Mouse (Mus musculus) gastrocnemius, postnatal 14 days (tissue): ENCODE measurements around the gene Aspdh. TPM values are rescaled to one million over a fixed set of nuclear protein-coding genes. Genes with fewer than 3 reads are reported as not detected.

Experiments used
- DNase-seq: peaks from one replicate; pipeline ENCODE4 v3.0.0; 2021; ENCODE audit warnings: mixed read lengths
- intact Hi-C: fragments of 180-260 bp; cut with DNase I; formaldehyde crosslinking; loops from one replicate; pipeline ENCODE4 v1.15.1; 2025; ENCODE audit warnings: low total_unique reads
- long read RNA-seq, 2 experiments: library from polyadenylated mRNA; stranded (forward); transcript quantifications; one replicate each; pipeline ENCODE4 v2.0.0; 2021
- total RNA-seq, 2 experiments: library from RNA; stranded (reverse); gene quantifications; 2 replicates each; pipeline ENCODE4 v1.2.3; 2021

Gene Aspdh
- not detected for total RNA-seq
- long read RNA-seq, experiment 1 = 0 reads
- long read RNA-seq, experiment 2 = 0 reads

DNA sequence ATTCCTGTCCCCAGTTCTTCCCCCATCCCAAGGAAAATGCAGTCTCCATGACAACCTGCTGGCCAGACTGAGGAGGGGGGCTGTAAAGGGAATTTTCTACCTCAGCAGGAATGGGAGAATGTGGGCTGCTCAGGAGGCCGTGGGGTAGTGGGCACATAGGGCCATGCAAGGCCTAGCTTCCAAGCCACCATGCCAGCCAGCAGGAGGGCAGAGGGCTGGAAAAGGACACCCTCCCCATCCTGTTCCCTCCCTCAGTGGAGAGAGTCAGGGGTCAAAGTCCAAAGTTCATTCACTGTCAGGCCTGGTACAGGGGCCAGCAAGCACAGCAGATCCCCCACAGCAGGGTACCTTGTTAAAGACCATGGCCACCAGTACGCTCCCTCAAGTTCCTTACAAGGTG, at the start of gene Aspdh:
Gene Aspdh (plus strand): TSS at position 281 of the 400 bp plus-strand sequence.
- DNase-seq = no peak
- intact Hi-C loops = no loop called here

DNA sequence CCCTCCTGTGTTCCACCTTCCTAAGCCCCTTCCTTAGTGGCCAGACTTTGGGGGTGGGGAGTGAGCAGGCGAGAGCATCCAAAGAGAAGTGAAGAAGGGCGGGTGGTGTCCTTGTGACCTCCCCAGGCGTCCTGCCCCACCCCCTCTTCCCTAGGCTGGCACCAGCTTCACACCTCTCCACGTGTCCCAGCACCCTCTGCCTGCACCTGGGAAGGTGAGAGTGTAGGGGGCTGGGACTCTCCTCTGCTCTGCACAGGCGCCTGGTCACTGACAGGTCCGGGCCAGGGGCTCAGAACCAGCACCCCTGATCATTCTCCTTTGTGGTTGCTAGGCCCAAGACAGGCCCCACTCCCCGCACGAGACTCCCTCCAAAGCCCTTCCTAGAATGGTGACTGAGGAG, 37.5 kb upstream of the Aspdh start:
- DNase-seq = no peak
- intact Hi-C loops = no loop called here

DNA sequence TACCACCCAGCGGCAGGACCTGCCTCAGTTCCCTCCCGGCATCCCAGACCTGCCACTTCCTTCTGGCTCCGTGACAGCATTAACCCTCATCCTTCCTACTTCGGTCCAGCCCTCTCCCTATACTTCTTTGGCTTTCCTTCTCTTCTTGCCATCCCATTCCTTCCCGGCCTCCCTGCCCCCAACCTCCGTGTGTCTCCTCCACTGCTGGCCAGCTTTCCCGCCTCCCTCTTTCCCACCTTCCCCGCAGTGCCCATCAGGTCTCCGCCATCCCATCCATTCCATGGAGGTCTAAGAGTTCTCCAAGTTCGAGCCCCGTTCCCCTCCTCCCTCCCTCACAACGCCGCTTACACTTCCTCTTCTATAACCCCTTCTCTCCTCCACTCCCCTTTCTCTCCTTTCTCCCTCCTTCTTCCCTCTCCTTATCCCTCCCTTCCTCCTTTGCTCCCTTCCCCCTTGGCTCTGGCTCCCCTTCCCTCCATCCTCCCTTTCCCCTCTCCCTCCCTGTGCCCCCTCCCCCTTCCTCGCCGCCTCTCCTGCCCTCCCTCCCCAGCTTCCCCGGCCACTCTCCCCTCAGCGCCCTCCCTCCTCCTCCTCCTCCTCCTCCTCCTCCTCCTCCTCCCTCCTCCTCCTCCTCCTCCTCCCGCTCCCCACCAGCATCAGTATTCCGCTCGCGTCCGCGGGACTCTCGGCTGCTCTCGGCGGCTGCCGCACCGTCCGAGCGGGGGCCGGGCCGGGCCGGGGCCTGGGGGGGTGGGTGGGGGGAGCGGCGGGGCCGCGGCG, 36.8 kb upstream of the Aspdh start:
- no peak for DNase-seq
- intact Hi-C loops = no loop called here

DNA sequence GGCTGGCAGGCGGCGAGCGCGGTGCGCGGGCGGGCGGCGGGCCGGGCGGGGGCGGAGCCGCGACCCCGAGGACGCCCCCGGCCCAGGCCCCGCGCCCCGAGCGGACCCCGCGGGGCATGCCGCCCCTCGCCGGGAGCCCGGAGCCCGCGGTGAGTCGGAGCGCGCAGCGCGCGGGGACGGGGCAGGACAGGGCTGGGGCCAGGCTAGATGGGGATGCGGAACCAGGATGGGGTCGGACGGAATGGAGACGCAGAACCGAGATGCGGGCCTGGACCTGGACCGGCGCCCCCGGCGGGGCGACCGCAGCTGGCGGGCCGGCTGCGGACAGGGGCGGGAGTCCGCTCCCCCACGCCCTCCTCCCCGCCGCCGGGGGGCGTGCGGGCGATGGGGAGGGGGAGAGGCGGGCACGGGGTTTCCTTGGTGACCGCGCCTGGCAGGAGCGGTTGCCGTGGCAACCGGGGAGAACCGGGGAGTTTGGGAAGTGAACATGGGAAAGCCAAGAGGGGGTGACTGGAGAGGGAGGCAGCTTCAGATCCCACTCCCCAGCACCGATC, 36.1 kb upstream of the Aspdh start, which contains the start of gene Lrrc4b:
Gene Lrrc4b (plus strand): TSS at position 51 of the 554 bp plus-strand sequence.
- intact Hi-C loops = no loop called here
- DNase-seq = no peak

GRCm38 (mm10) chr7:44429534-44430488, 35.4 kb upstream of the Aspdh start:
- intact Hi-C loops = no loop called here
- DNase-seq = no peak

- intact Hi-C loops = no loop called here
- no peak for DNase-seq
These were observed 32.6 kb upstream of the Aspdh start for GRCm38 (mm10) chr7:44432550-44432949.

DNA sequence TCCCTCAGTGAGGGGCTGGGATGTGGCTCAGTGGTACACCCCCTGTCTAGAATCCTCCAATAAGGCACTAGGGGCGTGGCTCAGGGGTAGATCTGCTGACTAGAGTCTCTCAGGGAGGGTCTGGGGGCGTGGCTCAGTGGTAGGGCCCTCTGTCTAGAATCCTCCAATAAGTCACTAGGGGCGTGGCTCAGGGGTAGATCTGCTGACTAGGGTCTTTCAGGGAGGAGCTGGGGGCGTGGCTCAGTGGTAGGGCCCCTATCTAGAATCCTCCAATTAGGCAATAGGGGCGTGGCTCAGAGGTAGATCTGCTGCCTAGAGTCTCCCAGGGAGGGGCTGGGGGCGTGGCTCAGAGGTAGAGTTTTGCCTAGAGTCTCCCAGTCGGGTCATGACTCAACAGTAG, 31.8 kb upstream of the Aspdh start:
- no peak for DNase-seq
- intact Hi-C loops = no loop called here

GRCm38 (mm10) chr7:44434089-44434488, 31.1 kb upstream of the Aspdh start:
- intact Hi-C loops = no loop called here
- no peak for DNase-seq

DNA sequence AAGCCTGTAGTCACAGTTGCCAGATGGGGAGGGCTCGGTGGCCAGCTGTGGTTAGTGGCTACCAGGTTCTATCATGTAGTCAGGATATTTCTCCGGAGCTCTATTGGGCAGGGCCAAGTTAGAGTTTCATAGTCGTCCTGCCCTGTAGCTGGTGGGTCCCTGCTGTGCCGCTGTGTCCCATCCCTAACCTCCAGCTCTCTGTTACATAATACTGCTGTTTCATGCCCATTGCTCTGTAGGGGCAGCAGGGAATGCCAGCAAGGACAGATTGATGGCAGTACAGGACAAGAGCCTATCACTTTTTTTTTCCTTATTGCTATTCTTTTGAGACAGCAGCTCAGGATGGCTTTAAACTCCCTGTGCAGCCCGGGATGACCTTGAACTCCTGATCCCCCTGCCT, 29.4 kb upstream of the Aspdh start:
- DNase-seq = no peak
- intact Hi-C loops = no loop called here

GRCm38 (mm10) chr7:44436267-44436666, 28.9 kb upstream of the Aspdh start:
- no peak for DNase-seq
- intact Hi-C loops = no loop called here

- no peak for DNase-seq
- intact Hi-C loops = no loop called here
These were observed 28.0 kb upstream of the Aspdh start for GRCm38 (mm10) chr7:44437188-44437587.

DNA sequence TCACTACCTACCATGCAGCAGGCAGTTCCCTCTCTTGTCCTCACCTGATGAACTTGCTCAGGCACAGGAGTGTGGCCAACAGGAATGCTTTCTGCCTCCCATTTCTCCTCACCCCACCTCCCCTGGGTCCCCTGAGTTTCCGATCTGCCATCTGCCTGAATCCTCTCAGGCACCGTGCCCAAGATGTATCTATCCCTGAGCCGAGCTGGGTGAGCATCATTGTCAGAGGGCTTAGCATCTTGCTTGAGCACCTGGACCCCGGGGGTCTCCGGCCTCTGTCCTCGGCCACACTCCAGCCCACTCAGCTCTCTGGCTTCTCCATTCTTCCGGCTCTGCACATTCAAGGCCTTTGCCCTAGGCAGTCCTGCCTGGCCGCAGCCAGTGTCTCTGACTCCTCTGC, 27.3 kb upstream of the Aspdh start:
- no peak for DNase-seq
- intact Hi-C loops = no loop called here

- intact Hi-C loops = no loop called here
- no peak for DNase-seq
These were observed 25.5 kb upstream of the Aspdh start for GRCm38 (mm10) chr7:44439696-44440095.

- no peak for DNase-seq
- intact Hi-C loops = no loop called here
These were observed 24.7 kb upstream of the Aspdh start for GRCm38 (mm10) chr7:44440479-44440878.

DNA sequence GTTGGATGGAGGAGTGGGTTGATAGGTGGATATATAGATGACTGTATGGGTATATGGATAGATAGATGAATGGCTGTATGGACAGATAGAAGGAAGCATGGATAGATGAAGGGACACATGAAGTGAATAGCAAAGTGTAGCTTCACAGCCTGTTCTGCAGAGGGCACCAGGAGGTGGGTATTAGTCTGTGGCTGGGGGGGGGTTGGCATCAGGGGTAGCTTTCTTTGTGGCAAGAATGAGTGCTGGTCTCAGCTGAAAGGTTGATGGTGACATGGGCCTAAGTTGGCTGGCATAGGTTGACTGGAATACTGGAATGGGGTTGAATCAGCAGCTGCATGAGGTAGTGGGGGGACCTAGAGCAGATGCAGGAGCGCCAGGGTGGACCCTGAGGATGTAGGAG, 24.0 kb upstream of the Aspdh start:
- DNase-seq = no peak
- intact Hi-C loops = no loop called here

- no peak for DNase-seq
- intact Hi-C loops = no loop called here
These were observed 23.5 kb upstream of the Aspdh start for GRCm38 (mm10) chr7:44441648-44442109.

GRCm38 (mm10) chr7:44442407-44442821, 22.8 kb upstream of the Aspdh start:
- intact Hi-C loops = no loop called here
- DNase-seq = no peak

DNA sequence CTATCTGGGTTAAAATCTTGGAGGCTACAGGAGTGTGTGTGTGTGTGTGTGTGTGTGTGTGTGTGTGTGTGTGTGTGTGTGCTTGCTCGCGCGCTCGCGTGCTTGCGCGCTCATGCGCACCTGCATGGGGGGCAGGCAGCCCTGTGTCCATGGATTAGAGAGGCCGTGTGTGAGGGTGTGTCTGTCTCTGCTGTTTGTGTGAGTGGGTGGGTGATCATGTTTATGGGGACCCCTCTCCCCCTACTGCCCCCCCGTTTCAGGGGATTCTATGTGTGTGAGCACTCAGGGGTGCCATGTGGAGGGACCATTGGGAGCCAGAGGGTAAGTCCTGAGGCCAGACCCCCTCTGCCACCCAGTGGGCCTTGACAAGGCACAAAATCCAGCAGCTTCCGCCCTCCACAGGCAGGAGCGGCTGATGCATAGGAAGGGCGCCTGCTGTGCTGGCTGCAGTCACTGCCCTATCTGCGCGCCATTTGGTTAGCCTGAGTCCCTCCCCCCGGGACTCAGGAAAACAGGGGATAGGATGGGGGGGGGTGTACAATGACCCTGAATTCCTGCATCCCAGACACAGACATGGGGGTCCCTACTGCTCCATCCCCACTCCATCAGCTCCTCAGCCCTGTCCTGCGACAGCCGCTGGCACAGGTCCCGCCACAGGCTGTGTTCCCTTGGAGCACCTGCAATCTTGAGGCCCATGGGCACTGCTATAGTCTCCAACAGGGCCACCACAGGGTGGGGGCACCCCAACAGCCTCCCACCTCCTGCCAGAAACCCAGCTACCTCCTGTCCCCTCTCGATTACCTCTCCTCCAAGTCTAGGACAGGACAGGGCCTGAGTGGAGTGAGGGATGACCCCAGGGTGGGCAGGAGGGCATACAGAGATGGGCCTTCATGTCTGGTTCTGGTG, 21.7 kb upstream of the Aspdh start:
- intact Hi-C loops = no loop called here
- no peak for DNase-seq

DNA sequence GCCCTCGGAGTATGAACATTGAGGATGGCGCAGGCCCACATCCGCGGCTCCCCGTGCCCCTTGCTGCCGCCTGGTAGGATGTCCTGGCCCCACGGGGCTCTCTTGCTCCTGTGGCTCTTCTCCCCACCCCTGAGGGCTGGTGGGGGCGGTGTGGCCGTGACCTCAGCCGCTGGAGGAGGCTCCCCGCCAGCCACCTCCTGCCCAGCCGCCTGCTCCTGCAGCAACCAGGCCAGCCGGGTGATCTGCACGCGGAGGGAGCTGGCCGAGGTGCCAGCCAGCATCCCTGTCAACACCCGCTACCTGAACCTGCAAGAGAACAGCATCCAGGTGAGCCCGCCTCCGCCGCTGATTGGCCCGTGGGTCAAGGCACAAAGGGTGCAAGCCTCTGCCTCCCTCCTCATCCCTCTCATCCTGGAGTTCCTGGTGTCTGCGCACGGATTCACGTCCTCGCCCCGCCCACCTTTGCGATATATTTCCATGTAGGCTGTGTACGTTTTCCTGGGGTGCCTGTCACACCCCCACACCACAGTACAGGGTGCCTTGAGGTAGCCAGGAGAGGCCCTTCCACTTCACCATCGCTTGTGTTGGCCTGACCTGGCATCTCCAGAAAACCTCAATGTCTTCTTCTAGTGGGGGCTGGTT, 20.2 kb upstream of the Aspdh start:
- intact Hi-C loops = no loop called here
- DNase-seq = no peak
